Mouse (Mus musculus) lung, embryonic 16.5 days (tissue): ENCODE measurements around the gene Lrig1. TPM values are rescaled to one million over a fixed set of nuclear protein-coding genes. Genes with fewer than 3 reads are reported as not detected.

Experiments
- ATAC-seq: fragments of 200-750 bp; cut with Nextera tagmentation; 2 replicates; pipeline ENCODE4 v1.8.0; 2017; ENCODE audit warnings: low read depth, mild to moderate bottlenecking, moderate library complexity
- H3K27ac ChIP-seq: fragments of 300-500 bp; sonication (generic); 2 replicates; pipeline ENCODE4 v1.5.1; 2014; ENCODE audit warnings: mild to moderate bottlenecking, control low read depth, low read length
- H3K27me3 ChIP-seq: fragments of 300-500 bp; sonication (generic); 2 replicates; pipeline ENCODE4 v1.6.1; 2014; ENCODE audit warnings: low read depth, low read length, mixed read lengths; ENCODE audit not compliant: control insufficient read depth, insufficient read depth
- H3K36me3 ChIP-seq: fragments of 300-500 bp; sonication (generic); 2 replicates; pipeline ENCODE4 v1.6.1; 2014; ENCODE audit warnings: low read length; ENCODE audit not compliant: control insufficient read depth, insufficient read depth
- H3K4me1 ChIP-seq: fragments of 300-500 bp; sonication (generic); replicated peaks from 2 replicates; pipeline ENCODE4 v1.6.1; 2014; ENCODE audit warnings: low read length, mixed read lengths; ENCODE audit not compliant: control insufficient read depth, insufficient read depth
- H3K4me2 ChIP-seq: fragments of 300-500 bp; sonication (generic); 2 replicates; pipeline ENCODE4 v1.6.1; 2014; ENCODE audit warnings: low read depth, low read length, control low read depth
- H3K4me3 ChIP-seq: fragments of 300-500 bp; sonication (generic); 2 replicates; pipeline ENCODE4 v1.5.1; 2014; ENCODE audit warnings: mild to moderate bottlenecking, low read length, control low read depth
- H3K9ac ChIP-seq: fragments of 300-500 bp; sonication (generic); 2 replicates; pipeline ENCODE4 v1.6.1; 2014; ENCODE audit warnings: low read length, control low read depth
- H3K9me3 ChIP-seq: fragments of 300-500 bp; sonication (generic); 2 replicates; pipeline ENCODE4 v1.6.1; 2016; ENCODE audit warnings: low read length; ENCODE audit not compliant: control insufficient read depth
- WGBS: fragments of 180-500 bp; shearing (Covaris S2); extraction: QIAGEN DNeasy Blood & Tissue Kit; methylation state at CpG from one replicate; pipeline ENCODE4 v1.1.7; 2014; 5-methylcytosine and 5-hydroxymethylcytosine counted together
- polyA plus RNA-seq: library from polyadenylated mRNA; unstranded; fragments of >200 nt; fragmentation: Nextera tagmentation; extraction: Ambion mirVana; gene quantifications from 2 replicates; pipeline ENCODE4 v1.2.1, GENCODE M21; 2015

Lrig1 gene
- polyA plus RNA-seq, 1 experiment from 2014 or later = 7.7 TPM

- Histone ChIP-seq H3K9ac (peak overlapping the region; percentile 27), H3K4me3 (peak overlapping the region; percentile 86), H3K27ac (peak overlapping the region; percentile 73), H3K4me1 (peaks cover 29% of the 10 kb centered on the region), H3K4me2 (peak overlapping the region; percentile 97), H3K9me3 (no peaks in the 10 kb centered on the region), H3K27me3 (no peaks in the 10 kb centered on the region), H3K36me3 (no peaks in the 10 kb centered on the region)
- WGBS = 2% methylated on average over 18 of the region's 18 CpGs
- ATAC-seq = no peak
Measured at GRCm38 (mm10) chr6:94701071-94701470, 1.1 kb upstream of the Lrig1 start.

GRCm38 (mm10) chr6:94700612-94701011 is 654 bp upstream of the Lrig1 start:
- peaks cover 33% of the 10 kb centered on the region for H3K4me1 ChIP-seq
- peak overlapping the region; percentile 97 for H3K4me2 ChIP-seq
- peak overlapping the region; percentile 26; the same call in 1 of the 2 replicates for H3K9ac ChIP-seq
- WGBS = 0% methylated on average over 8 of the region's 8 CpGs
- H3K9me3 ChIP-seq = no peaks in the 10 kb centered on the region
- ATAC-seq = peak; percentile 41
- H3K27ac ChIP-seq = peak overlapping the region; percentile 73
- peak overlapping the region; percentile 86 for H3K4me3 ChIP-seq
- no peaks in the 10 kb centered on the region for H3K27me3 ChIP-seq
- no peaks in the 10 kb centered on the region for H3K36me3 ChIP-seq

- Histone ChIP-seq H3K27me3 (no peaks in the 10 kb centered on the region), H3K27ac (peak overlapping the region; percentile 73), H3K9ac (peak overlapping the region; percentile 89), H3K4me3 (peak overlapping the region; percentile 86), H3K4me2 (peak overlapping the region; percentile 97), H3K9me3 (no peaks in the 10 kb centered on the region), H3K4me1 (peaks cover 43% of the 10 kb centered on the region), H3K36me3 (no peaks in the 10 kb centered on the region)
- WGBS = under 1% methylated on average over 76 of the region's 95 CpGs
- peak; percentile 46 for ATAC-seq
Measured at GRCm38 (mm10) chr6:94699173-94699987, 578 bp downstream of the Lrig1 start.

GRCm38 (mm10) chr6:94698509-94699172 is 1.3 kb downstream of the Lrig1 start:
- ATAC-seq = no peak
- 9% methylated on average over 11 of the region's 11 CpGs for WGBS
- Histone ChIP-seq H3K27ac (no peak overlapping the region; the same call in 1 of the 2 replicates), H3K27me3 (no peaks in the 10 kb centered on the region), H3K4me1 (peaks cover 44% of the 10 kb centered on the region), H3K9me3 (no peaks in the 10 kb centered on the region), H3K4me2 (peak overlapping the region; percentile 97), H3K36me3 (no peaks in the 10 kb centered on the region), H3K4me3 (peak overlapping the region; percentile 86), H3K9ac (peak overlapping the region; percentile 89)

GRCm38 (mm10) chr6:94697423-94697822 is 2.5 kb downstream of the Lrig1 start:
- no peaks in the 10 kb centered on the region for H3K9me3 ChIP-seq
- no peak for ATAC-seq

GRCm38 (mm10) chr6:94696182-94697080 is 3.5 kb downstream of the Lrig1 start:
- H3K27ac ChIP-seq = peak overlapping the region; percentile 54; the same call in 1 of the 2 replicates
- H3K4me3 ChIP-seq = peak overlapping the region; percentile 86
- no peaks in the 10 kb centered on the region for H3K9me3 ChIP-seq
- no peak overlapping the region for H3K9ac ChIP-seq
- H3K4me1 ChIP-seq = peaks cover 48% of the 10 kb centered on the region
- H3K27me3 ChIP-seq = no peaks in the 10 kb centered on the region
- no peaks in the 10 kb centered on the region for H3K36me3 ChIP-seq
- WGBS = 47% methylated on average over 10 of the region's 10 CpGs
- H3K4me2 ChIP-seq = peak overlapping the region; percentile 97
- ATAC-seq = no peak

More at GRCm38 (mm10) chr6:94697423-94697822, 2.5 kb downstream of the Lrig1 start:
- Histone ChIP-seq H3K27ac (no peak overlapping the region), H3K4me1 (peaks cover 47% of the 10 kb centered on the region), H3K27me3 (no peaks in the 10 kb centered on the region), H3K9ac (no peak overlapping the region), H3K4me2 (peak overlapping the region; percentile 97), H3K36me3 (no peaks in the 10 kb centered on the region), H3K4me3 (peak overlapping the region; percentile 86)
- WGBS = 38% methylated on average over 1 of the region's 1 CpGs

- 49% methylated on average over 9 of the region's 9 CpGs for WGBS
- H3K4me3 ChIP-seq = no peak overlapping the region
- H3K4me2 ChIP-seq = no peak overlapping the region; the same call in 1 of the 2 replicates
- H3K4me1 ChIP-seq = peaks cover 52% of the 10 kb centered on the region
- H3K9ac ChIP-seq = no peak overlapping the region
- no peak overlapping the region for H3K27ac ChIP-seq
- ATAC-seq = no peak
- no peaks in the 10 kb centered on the region for H3K36me3 ChIP-seq
- no peaks in the 10 kb centered on the region for H3K9me3 ChIP-seq
- no peaks in the 10 kb centered on the region for H3K27me3 ChIP-seq
Measured at GRCm38 (mm10) chr6:94695121-94695930, 4.6 kb downstream of the Lrig1 start.

GRCm38 (mm10) chr6:94694481-94694880 is 5.5 kb downstream of the Lrig1 start:
- no peak overlapping the region for H3K4me2 ChIP-seq
- no peaks in the 10 kb centered on the region for H3K36me3 ChIP-seq
- whole genome bisulfite sequencing = 23% methylated on average over 1 of the region's 1 CpGs
- H3K9ac ChIP-seq = no peak overlapping the region
- H3K9me3 ChIP-seq = no peaks in the 10 kb centered on the region
- peaks cover 60% of the 10 kb centered on the region for H3K4me1 ChIP-seq
- no peak for ATAC-seq
- H3K27ac ChIP-seq = no peak overlapping the region
- H3K4me3 ChIP-seq = no peak overlapping the region
- no peaks in the 10 kb centered on the region for H3K27me3 ChIP-seq
